Mouse (Mus musculus) C2C12 (cell line): ENCODE measurements around the gene Ptgs1.

ENCODE experiments used
- CEBPB ChIP-seq: IDR thresholded peaks from one replicate; pipeline ENCODE4 v1.6.1; 2011; ENCODE audit warnings: low read depth, mild to moderate bottlenecking, control low read depth, moderate library complexity
- CTCF ChIP-seq: IDR thresholded peaks from one replicate; pipeline ENCODE4 v1.5.1; 2011; ENCODE audit not compliant: control insufficient read depth, insufficient read depth, insufficient read length
- MAX ChIP-seq: IDR thresholded peaks from one replicate; pipeline ENCODE4 v1.6.1; 2011; ENCODE audit warnings: mild to moderate bottlenecking, control low read depth
- MYOG ChIP-seq: IDR thresholded peaks from one replicate; pipeline ENCODE4 v1.6.1; 2011; ENCODE audit not compliant: control insufficient read depth, insufficient read length; ENCODE audit errors: extremely low read depth
- USF1 ChIP-seq: IDR thresholded peaks from one replicate; pipeline ENCODE4 v1.6.1; 2011; ENCODE audit warnings: low read depth, mild to moderate bottlenecking, control low read depth, moderate library complexity

GRCm38 (mm10) chr2:36235917-36236316 lies 5.7 kb downstream of the Ptgs1 start:
- TF ChIP-seq CTCF: no peak
- TF ChIP-seq CEBPB: no peak
- TF ChIP-seq USF1: no peak
- TF ChIP-seq MAX: no peak
- TF ChIP-seq MYOG: no peak
